Mouse (Mus musculus): ENCODE results near the gene Abcb8. TPM values are rescaled to one million over a fixed set of nuclear protein-coding genes. Genes with fewer than 3 reads are reported as not detected.

The Abcb8 gene
- polyA plus RNA-seq, 1 experiment from 2014 or later = 62.7 TPM

- WGBS = 52% methylated on average over 3 of the region's 3 CpGs
- no peak overlapping the region for H3K27ac ChIP-seq
These were observed 12.0 kb downstream of the Abcb8 start for GRCm38 (mm10) chr5:24405389-24405876.

GRCm38 (mm10) chr5:24408651-24409050 is 15.2 kb downstream of the Abcb8 start:
- Histone ChIP-seq H3K27me3 (ENCODE audit: insufficient read depth, poor library complexity, severe bottlenecking) (peaks cover 8% of the 10 kb centered on the region), H3K27ac (no peak overlapping the region), H3K9me3 (no peaks in the 10 kb centered on the region), H3K4me1 (peaks cover 24% of the 10 kb centered on the region), H3K4me3 (no peak overlapping the region), H3K36me3 (peaks cover 57% of the 10 kb centered on the region)
- WGBS = 93% methylated on average over 13 of the region's 13 CpGs
- no peak for DNase-seq (ENCODE audit: low spot score)

More at GRCm38 (mm10) chr5:24405389-24405876, 12.0 kb downstream of the Abcb8 start:
- peaks cover 20% of the 10 kb centered on the region; the same call in 1 of the 2 replicates for H3K4me1 ChIP-seq
- H3K36me3 ChIP-seq = peaks cover 86% of the 10 kb centered on the region
- no peak for DNase-seq (ENCODE audit: low spot score)
- H3K9me3 ChIP-seq = no peaks in the 10 kb centered on the region
- no peak overlapping the region for H3K4me3 ChIP-seq
- no peaks in the 10 kb centered on the region for H3K27me3 ChIP-seq (ENCODE audit: insufficient read depth, poor library complexity, severe bottlenecking)

GRCm38 (mm10) chr5:24409466-24409865 is 16.0 kb downstream of the Abcb8 start:
- Histone ChIP-seq H3K4me1 (peaks cover 20% of the 10 kb centered on the region), H3K9me3 (no peaks in the 10 kb centered on the region), H3K27ac (no peak overlapping the region), H3K36me3 (peaks cover 50% of the 10 kb centered on the region), H3K27me3 (ENCODE audit: insufficient read depth, poor library complexity, severe bottlenecking) (peaks cover 16% of the 10 kb centered on the region), H3K4me3 (no peak overlapping the region)
- WGBS = 72% methylated on average over 2 of the region's 2 CpGs
- no peak for DNase-seq (ENCODE audit: low spot score)

- 80% methylated on average over 2 of the region's 2 CpGs for WGBS
These were observed 18.6 kb downstream of the Abcb8 start for GRCm38 (mm10) chr5:24412063-24412462.

GRCm38 (mm10) chr5:24413042-24413693 is 19.7 kb downstream of the Abcb8 start, which contains the start of gene Asic3:
Gene Asic3, plus strand, starts transcription at chr5:24413392.
- DNase-seq (ENCODE audit: low spot score) = no peak
- 43% methylated on average over 11 of the region's 11 CpGs for WGBS
- Histone ChIP-seq H3K27me3 (ENCODE audit: insufficient read depth, poor library complexity, severe bottlenecking) (peaks cover 34% of the 10 kb centered on the region), H3K27ac (no peak within 1 kb of the TSS), H3K4me3 (no peak within 1 kb of the TSS), H3K36me3 (peaks cover 14% of the 10 kb centered on the region), H3K9me3 (no peaks in the 10 kb centered on the region), H3K4me1 (peaks cover 23% of the 10 kb centered on the region)

More at GRCm38 (mm10) chr5:24412063-24412462, 18.6 kb downstream of the Abcb8 start:
- Histone ChIP-seq H3K4me3 (no peak overlapping the region), H3K4me1 (peaks cover 23% of the 10 kb centered on the region), H3K27ac (no peak overlapping the region), H3K27me3 (ENCODE audit: insufficient read depth, poor library complexity, severe bottlenecking) (peaks cover 26% of the 10 kb centered on the region), H3K36me3 (peaks cover 25% of the 10 kb centered on the region), H3K9me3 (no peaks in the 10 kb centered on the region)
- no peak for DNase-seq (ENCODE audit: low spot score)

- Histone ChIP-seq H3K27me3 (ENCODE audit: insufficient read depth, poor library complexity, severe bottlenecking) (peaks cover 34% of the 10 kb centered on the region), H3K36me3 (peaks cover 12% of the 10 kb centered on the region), H3K27ac (no peak overlapping the region), H3K4me1 (peaks cover 23% of the 10 kb centered on the region), H3K9me3 (no peaks in the 10 kb centered on the region), H3K4me3 (no peak overlapping the region)
- DNase-seq (ENCODE audit: low spot score) = no peak
- 81% methylated on average over 13 of the region's 13 CpGs for WGBS
These were observed 20.5 kb downstream of the Abcb8 start for GRCm38 (mm10) chr5:24413938-24414337.

GRCm38 (mm10) chr5:24416222-24416736 is 22.8 kb downstream of the Abcb8 start:
- H3K9me3 ChIP-seq = no peaks in the 10 kb centered on the region
- 3% methylated on average over 21 of the region's 21 CpGs for WGBS
- peaks cover 23% of the 10 kb centered on the region for H3K4me1 ChIP-seq
- H3K36me3 ChIP-seq = peaks cover 28% of the 10 kb centered on the region
- H3K4me3 ChIP-seq = peak overlapping the region; percentile 34; the same call in 1 of the 2 replicates
- DNase-seq (ENCODE audit: low spot score) = peak; percentile 85
- H3K27ac ChIP-seq = no peak overlapping the region
- peaks cover 34% of the 10 kb centered on the region for H3K27me3 ChIP-seq (ENCODE audit: insufficient read depth, poor library complexity, severe bottlenecking)

- no peak overlapping the region for H3K4me3 ChIP-seq
- H3K27ac ChIP-seq = no peak overlapping the region
- peaks cover 34% of the 10 kb centered on the region for H3K27me3 ChIP-seq (ENCODE audit: insufficient read depth, poor library complexity, severe bottlenecking)
- no peak for DNase-seq (ENCODE audit: low spot score)
- no peaks in the 10 kb centered on the region for H3K9me3 ChIP-seq
- WGBS = 84% methylated on average over 10 of the region's 10 CpGs
- H3K36me3 ChIP-seq = peaks cover 32% of the 10 kb centered on the region
- peaks cover 25% of the 10 kb centered on the region for H3K4me1 ChIP-seq
These were observed 24.1 kb downstream of the Abcb8 start for GRCm38 (mm10) chr5:24417587-24417986.

GRCm38 (mm10) chr5:24420381-24420780 is 26.9 kb downstream of the Abcb8 start:
- Histone ChIP-seq H3K27ac (no peak overlapping the region), H3K27me3 (ENCODE audit: insufficient read depth, poor library complexity, severe bottlenecking) (peaks cover 14% of the 10 kb centered on the region; the same call in 1 of the 2 replicates), H3K36me3 (peaks cover 32% of the 10 kb centered on the region), H3K4me3 (no peak overlapping the region), H3K4me1 (peaks cover 34% of the 10 kb centered on the region), H3K9me3 (no peaks in the 10 kb centered on the region)
- 85% methylated on average over 9 of the region's 9 CpGs for WGBS
- no peak for DNase-seq (ENCODE audit: low spot score)

GRCm38 (mm10) chr5:24423129-24424003 is 29.9 kb downstream of the Abcb8 start, which contains the start of the genes Cdk5 and Slc4a2:
Gene Cdk5, minus strand, starts transcription at chr5:24423530.
Gene Slc4a2, plus strand, starts transcription at chr5:24423837.
- H3K9me3 ChIP-seq = no peaks in the 10 kb centered on the region
- peaks cover 50% of the 10 kb centered on the region for H3K4me1 ChIP-seq
- DNase-seq (ENCODE audit: low spot score) = peak; percentile 100
- H3K4me3 ChIP-seq = peak within 1 kb of the TSS; percentile 78
- WGBS = under 1% methylated on average over 46 of the region's 46 CpGs
- H3K36me3 ChIP-seq = peaks cover 34% of the 10 kb centered on the region
- peak within 1 kb of the TSS; percentile 94 for H3K27ac ChIP-seq
- no peaks in the 10 kb centered on the region for H3K27me3 ChIP-seq (ENCODE audit: insufficient read depth, poor library complexity, severe bottlenecking)

GRCm38 (mm10) chr5:24424004-24424781 is 30.7 kb downstream of the Abcb8 start:
- peaks cover 55% of the 10 kb centered on the region for H3K4me1 ChIP-seq
- peak overlapping the region; percentile 78 for H3K4me3 ChIP-seq
- no peaks in the 10 kb centered on the region for H3K27me3 ChIP-seq (ENCODE audit: insufficient read depth, poor library complexity, severe bottlenecking)
- no peaks in the 10 kb centered on the region for H3K9me3 ChIP-seq
- H3K36me3 ChIP-seq = peaks cover 27% of the 10 kb centered on the region
- H3K27ac ChIP-seq = peak overlapping the region; percentile 94
- no peak for DNase-seq (ENCODE audit: low spot score)
- WGBS = 13% methylated on average over 21 of the region's 21 CpGs

- Histone ChIP-seq H3K27ac (peak overlapping the region; percentile 94), H3K27me3 (ENCODE audit: insufficient read depth, poor library complexity, severe bottlenecking) (no peaks in the 10 kb centered on the region), H3K4me1 (peaks cover 55% of the 10 kb centered on the region), H3K4me3 (peak overlapping the region; percentile 78), H3K9me3 (no peaks in the 10 kb centered on the region), H3K36me3 (peaks cover 27% of the 10 kb centered on the region)
- DNase-seq (ENCODE audit: low spot score) = peak; percentile 87
- WGBS = 1% methylated on average over 60 of the region's 60 CpGs
These were observed 31.5 kb downstream of the Abcb8 start for GRCm38 (mm10) chr5:24424861-24425411.

All from heart, embryonic 10.5 days (tissue).